Mouse (Mus musculus) ES-Bruce4 (cell line): ENCODE measurements around the gene Aldh4a1.

Experiments used
- CTCF ChIP-seq: IDR thresholded peaks from one replicate; pipeline ENCODE4 v1.8.1; 2011; ENCODE audit warnings: low read depth, low read length
- POLR2A ChIP-seq: IDR thresholded peaks from one replicate; pipeline ENCODE4 v1.8.1; 2011; ENCODE audit warnings: low read length; ENCODE audit not compliant: insufficient read depth

DNA sequence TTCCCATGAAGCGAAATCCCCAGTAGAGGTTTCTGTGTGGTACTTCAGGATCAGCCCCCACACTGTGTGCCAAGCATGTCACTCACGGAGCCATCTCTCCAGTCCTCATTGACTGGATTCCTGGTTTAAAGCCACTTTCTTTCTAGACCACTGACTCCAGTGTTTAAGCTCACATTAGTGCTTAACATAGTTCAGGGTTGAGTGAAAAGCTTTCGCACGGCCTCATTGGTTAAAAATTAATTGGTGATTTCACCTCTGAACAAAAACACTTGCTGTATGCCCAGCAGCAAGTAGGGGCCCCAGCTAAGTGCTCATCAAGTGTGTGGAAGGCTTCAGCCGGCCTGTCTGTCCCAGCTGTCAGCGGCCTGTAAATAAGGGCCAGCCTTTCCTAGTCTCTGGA, 45.0 kb downstream of the Aldh4a1 start:
- TF ChIP-seq CTCF (no peak), POLR2A (no peak)
